Mouse (Mus musculus) liver, postnatal 0 days (tissue): ENCODE results near the gene Plekhd1. TPM values are rescaled to one million over a fixed set of nuclear protein-coding genes. Genes with fewer than 3 reads are reported as not detected.

Experiments
- ATAC-seq: fragments of 200-750 bp; cut with Nextera tagmentation; 2 replicates; pipeline ENCODE4 v1.8.0; 2017; ENCODE audit warnings: mild to moderate bottlenecking, moderate library complexity
- DNase-seq: peaks from one replicate; pipeline ENCODE4 v3.0.0-alpha.2; 2016
- H3K27ac ChIP-seq: fragments of 300-500 bp; sonication (generic); 2 replicates; pipeline ENCODE4 v1.5.1; 2014; ENCODE audit warnings: antibody characterized with exemption, moderate library complexity, mild to moderate bottlenecking, low read depth
- H3K27me3 ChIP-seq: fragments of 300-500 bp; sonication (generic); 2 replicates; pipeline ENCODE4 v1.6.1; 2014; ENCODE audit warnings: low read length, control low read depth, mixed read lengths; ENCODE audit not compliant: insufficient read depth
- H3K36me3 ChIP-seq: fragments of 300-500 bp; sonication (generic); replicated peaks from 2 replicates; pipeline ENCODE4 v1.6.1; 2014; ENCODE audit warnings: mild to moderate bottlenecking, control low read depth, low read length, moderate library complexity, mixed read lengths; ENCODE audit not compliant: insufficient read depth
- H3K4me1 ChIP-seq: fragments of 300-500 bp; sonication (generic); 2 replicates; pipeline ENCODE4 v1.6.1; 2014; ENCODE audit warnings: antibody characterized with exemption, mild to moderate bottlenecking, control low read depth; ENCODE audit not compliant: insufficient read depth
- H3K4me2 ChIP-seq: fragments of 300-500 bp; sonication (generic); 2 replicates; pipeline ENCODE4 v1.6.1; 2014; ENCODE audit warnings: low read depth, mild to moderate bottlenecking, low read length, moderate library complexity, mixed read lengths
- H3K4me3 ChIP-seq: fragments of 300-500 bp; sonication (generic); 2 replicates; pipeline ENCODE4 v1.5.1; 2014; ENCODE audit warnings: low read depth, low read length
- H3K9ac ChIP-seq: fragments of 300-500 bp; sonication (generic); replicated peaks from 2 replicates; pipeline ENCODE4 v1.6.1; 2014; ENCODE audit warnings: mild to moderate bottlenecking, moderate library complexity
- H3K9me3 ChIP-seq: fragments of 300-500 bp; sonication (generic); 2 replicates; pipeline ENCODE4 v1.6.1; 2016; ENCODE audit warnings: mild to moderate bottlenecking, control low read depth, low read length, mixed read lengths
- CTCF ChIP-seq: sonication (generic); IDR thresholded peaks from 2 replicates; pipeline ENCODE4 v1.5.1; 2016; ENCODE audit warnings: antibody characterized with exemption, low read depth
- EP300 ChIP-seq: IDR thresholded peaks from 2 replicates; pipeline ENCODE4 v1.6.1; 2016; ENCODE audit warnings: antibody characterized with exemption, low read depth, mild to moderate bottlenecking
- WGBS: fragments of 180-500 bp; shearing (Covaris S2); extraction: QIAGEN DNeasy Blood & Tissue Kit; methylation state at CpG from one replicate; pipeline ENCODE4 v1.1.7; 2014; ENCODE audit not compliant: insufficient replicate concordance; 5-methylcytosine and 5-hydroxymethylcytosine counted together
- polyA plus RNA-seq: library from polyadenylated mRNA; unstranded; fragments of >200 nt; fragmentation: Nextera tagmentation; extraction: Ambion mirVana; gene quantifications from 2 replicates; pipeline ENCODE4 v1.2.1, GENCODE M21; 2015

The Plekhd1 gene
- polyA plus RNA-seq, 1 experiment from 2014 or later, result 0.13 TPM

GRCm38 (mm10) chr12:80653951-80654658, 38.3 kb upstream of the Plekhd1 start:
- no peaks in the 10 kb centered on the region for H3K9me3 ChIP-seq
- no peak for TF ChIP-seq EP300
- TF ChIP-seq CTCF, result no peak
- H3K4me3 ChIP-seq, result no peak overlapping the region
- H3K27me3 ChIP-seq, result no peaks in the 10 kb centered on the region
- no peak overlapping the region for H3K9ac ChIP-seq
- H3K36me3 ChIP-seq, result peaks cover 2% of the 10 kb centered on the region; the same call in 1 of the 2 replicates
- DNase-seq (peak; percentile 37), ATAC-seq (peak; percentile 91)
- WGBS, result 76% methylated on average over 7 of the region's 7 CpGs
- H3K27ac ChIP-seq, result peak overlapping the region; percentile 65
- H3K4me1 ChIP-seq, result peaks cover 12% of the 10 kb centered on the region; the same call in 1 of the 2 replicates
- peak overlapping the region; percentile 51 for H3K4me2 ChIP-seq

- H3K27ac ChIP-seq, result peak overlapping the region; percentile 65
- H3K27me3 ChIP-seq, result no peaks in the 10 kb centered on the region
- H3K4me1 ChIP-seq, result peaks cover 12% of the 10 kb centered on the region; the same call in 1 of the 2 replicates
- TF ChIP-seq EP300, result no peak
- TF ChIP-seq CTCF, result no peak
- no peak overlapping the region for H3K9ac ChIP-seq
- ATAC-seq (peak; percentile 70), DNase-seq (no peak)
- H3K4me2 ChIP-seq, result peak overlapping the region; percentile 51; the same call in 1 of the 2 replicates
- no peaks in the 10 kb centered on the region for H3K9me3 ChIP-seq
- 73% methylated on average over 3 of the region's 3 CpGs for WGBS
- no peak overlapping the region for H3K4me3 ChIP-seq
- peaks cover 2% of the 10 kb centered on the region; the same call in 1 of the 2 replicates for H3K36me3 ChIP-seq
Observed at GRCm38 (mm10) chr12:80654659-80655025, 37.7 kb upstream of the Plekhd1 start.

GRCm38 (mm10) chr12:80658661-80659060, 33.7 kb upstream of the Plekhd1 start:
- Histone ChIP-seq H3K9ac (no peak overlapping the region), H3K9me3 (no peaks in the 10 kb centered on the region), H3K4me2 (no peak overlapping the region), H3K36me3 (peaks cover 7% of the 10 kb centered on the region), H3K27ac (no peak overlapping the region), H3K27me3 (no peaks in the 10 kb centered on the region), H3K4me3 (no peak overlapping the region), H3K4me1 (peaks cover 20% of the 10 kb centered on the region)
- WGBS, result 58% methylated on average over 6 of the region's 6 CpGs
- DNase-seq (no peak), ATAC-seq (no peak)
- no peak for TF ChIP-seq CTCF
- no peak for TF ChIP-seq EP300

- H3K4me1 ChIP-seq, result peaks cover 25% of the 10 kb centered on the region
- H3K4me3 ChIP-seq, result no peak overlapping the region
- no peaks in the 10 kb centered on the region for H3K9me3 ChIP-seq
- TF ChIP-seq CTCF (no peak), EP300 (no peak)
- no peak overlapping the region for H3K27ac ChIP-seq
- no peaks in the 10 kb centered on the region for H3K27me3 ChIP-seq
- H3K36me3 ChIP-seq, result peaks cover 16% of the 10 kb centered on the region
- ATAC-seq (no peak), DNase-seq (no peak)
- H3K9ac ChIP-seq, result no peak overlapping the region
- no peak overlapping the region for H3K4me2 ChIP-seq
- 86% methylated on average over 10 of the region's 10 CpGs for WGBS
Observed at GRCm38 (mm10) chr12:80662322-80662721, 30.1 kb upstream of the Plekhd1 start.

- WGBS, result 59% methylated on average over 2 of the region's 2 CpGs
- Histone ChIP-seq H3K27me3 (no peaks in the 10 kb centered on the region), H3K9ac (no peak overlapping the region), H3K36me3 (peaks cover 22% of the 10 kb centered on the region), H3K4me1 (peaks cover 20% of the 10 kb centered on the region), H3K4me3 (no peak overlapping the region), H3K9me3 (no peaks in the 10 kb centered on the region), H3K4me2 (no peak overlapping the region), H3K27ac (peak overlapping the region; percentile 29)
- TF ChIP-seq CTCF (no peak), EP300 (0 out of 2 replicates have a peak, but pooled peaks have one; percentile 23)
- ATAC-seq, result peak; percentile 40; the same call in 1 of the 2 replicates
- no peak for DNase-seq
Observed at GRCm38 (mm10) chr12:80663935-80664334, 28.5 kb upstream of the Plekhd1 start.

- Histone ChIP-seq H3K4me1 (peaks cover 11% of the 10 kb centered on the region; the same call in 1 of the 2 replicates), H3K27me3 (no peaks in the 10 kb centered on the region), H3K27ac (no peak overlapping the region), H3K9ac (no peak overlapping the region), H3K9me3 (no peaks in the 10 kb centered on the region), H3K4me3 (no peak overlapping the region), H3K36me3 (peaks cover 34% of the 10 kb centered on the region), H3K4me2 (no peak overlapping the region)
- TF ChIP-seq EP300 (peak; percentile 40; the same call in 1 of the 2 replicates), CTCF (no peak)
- WGBS, result 56% methylated on average over 2 of the region's 2 CpGs
- ATAC-seq, result no peak
- no peak for DNase-seq
Observed at GRCm38 (mm10) chr12:80668391-80668790, 24.0 kb upstream of the Plekhd1 start.
